Mouse (Mus musculus) intestine, embryonic 16.5 days (tissue): ENCODE measurements around the gene 3110082J24Rik. TPM values are rescaled to one million over a fixed set of nuclear protein-coding genes. Genes with fewer than 3 reads are reported as not detected.
"Not testable (repeated sequence)": the region's sequence is repeated elsewhere in the genome, so short reads cannot be mapped to it uniquely, and the experiment has no call there.

Experiments used
- ATAC-seq: fragments of 200-750 bp; cut with Nextera tagmentation; 2 replicates; pipeline ENCODE4 v1.8.0; 2017; ENCODE audit warnings: moderate TSS enrichment, moderate library complexity
- H3K27ac ChIP-seq: fragments of 300-500 bp; sonication (generic); 2 replicates; pipeline ENCODE4 v1.5.1; 2014; ENCODE audit warnings: mild to moderate bottlenecking, low read length
- H3K27me3 ChIP-seq: fragments of 300-500 bp; sonication (generic); replicated peaks from 2 replicates; pipeline ENCODE4 v1.6.1; 2014; ENCODE audit warnings: low read length, control low read depth, mixed read lengths; ENCODE audit not compliant: control insufficient read depth, insufficient read depth
- H3K36me3 ChIP-seq: fragments of 300-500 bp; sonication (generic); 2 replicates; pipeline ENCODE4 v1.6.1; 2014; ENCODE audit warnings: low read length, control low read depth; ENCODE audit not compliant: control insufficient read depth, insufficient read depth
- H3K4me1 ChIP-seq: fragments of 300-500 bp; sonication (generic); 2 replicates; pipeline ENCODE4 v1.6.1; 2014; ENCODE audit warnings: low read length, control low read depth, mixed read lengths; ENCODE audit not compliant: control insufficient read depth, insufficient read depth
- H3K4me2 ChIP-seq: fragments of 300-500 bp; sonication (generic); 2 replicates; pipeline ENCODE4 v1.6.1; 2014; ENCODE audit warnings: low read depth, low read length, control low read depth
- H3K4me3 ChIP-seq: fragments of 300-500 bp; sonication (generic); 2 replicates; pipeline ENCODE4 v1.5.1; 2014; ENCODE audit warnings: mild to moderate bottlenecking, low read length
- H3K9ac ChIP-seq: fragments of 300-500 bp; sonication (generic); 2 replicates; pipeline ENCODE4 v1.6.1; 2014; ENCODE audit warnings: low read depth, low read length
- H3K9me3 ChIP-seq: fragments of 300-500 bp; sonication (generic); 2 replicates; pipeline ENCODE4 v1.6.1; 2016; ENCODE audit warnings: low read length, control low read depth; ENCODE audit not compliant: control insufficient read depth
- WGBS: fragments of 180-500 bp; shearing (Covaris S2); extraction: QIAGEN DNeasy Blood & Tissue Kit; methylation state at CpG from one replicate; pipeline ENCODE4 v1.1.7; 2014; 5-methylcytosine and 5-hydroxymethylcytosine counted together
- polyA plus RNA-seq: library from polyadenylated mRNA; unstranded; fragments of >200 nt; fragmentation: Nextera tagmentation; extraction: Ambion mirVana; gene quantifications from 2 replicates; pipeline ENCODE4 v1.2.1, GENCODE M21; 2015

The 3110082J24Rik gene
- polyA plus RNA-seq, 1 experiment from 2014 or later: not detected

DNA sequence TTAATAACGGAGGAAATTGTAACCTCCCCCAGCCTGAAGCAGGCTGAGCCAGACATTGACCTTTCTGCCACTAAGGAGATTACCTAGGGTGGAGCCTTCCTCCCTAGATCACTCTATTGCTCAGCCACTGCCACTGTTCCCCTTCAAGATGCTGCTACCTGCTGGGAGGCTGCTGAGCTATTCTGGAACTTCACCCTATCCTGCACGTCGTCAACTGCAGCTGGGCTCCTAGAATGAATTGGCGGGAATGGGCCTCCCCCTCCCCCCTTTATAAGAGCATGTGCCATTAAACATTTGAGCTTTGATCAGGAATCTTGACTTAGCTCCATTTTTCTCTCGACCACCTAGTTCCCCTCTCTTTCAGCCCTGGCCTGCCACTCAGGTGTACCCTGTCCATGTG is 46.3 kb downstream of the 3110082J24Rik start:
- H3K27me3 ChIP-seq, H3K4me1 ChIP-seq, H3K4me2 ChIP-seq, H3K36me3 ChIP-seq, H3K9me3 ChIP-seq, H3K27ac ChIP-seq, H3K9ac ChIP-seq, H3K4me3 ChIP-seq, ATAC-seq: not testable (repeated sequence)
- 76% methylated on average over 5 of the region's 5 CpGs for WGBS

DNA sequence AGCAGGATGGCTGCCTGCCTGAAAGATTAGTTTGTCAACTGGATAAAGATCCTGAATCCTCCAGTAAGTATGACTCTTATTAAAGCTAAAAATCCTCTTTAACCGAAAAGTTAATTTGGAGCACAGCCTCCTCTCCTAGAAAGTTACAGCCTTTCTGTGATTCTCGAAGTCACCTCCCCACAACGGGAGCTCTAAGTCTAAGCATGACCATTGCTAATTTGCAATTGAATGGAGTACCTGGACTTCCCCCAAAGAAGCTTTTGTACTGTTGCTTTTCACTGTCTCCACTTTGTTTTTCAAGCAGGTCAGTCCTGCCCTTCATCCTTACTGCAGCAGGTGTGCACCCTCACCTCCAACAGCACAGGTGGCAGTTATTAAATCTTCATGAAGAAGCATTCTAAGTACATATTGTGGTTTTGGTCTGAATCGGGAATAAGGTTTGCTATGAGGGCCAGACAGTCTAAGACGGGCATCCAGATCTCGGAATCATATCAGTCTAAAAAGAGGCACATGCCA is 47.6 kb downstream of the 3110082J24Rik start:
- H3K9ac ChIP-seq: no peak overlapping the region

More for the DNA sequence above, 47.6 kb downstream of the 3110082J24Rik start:
- Histone ChIP-seq H3K27me3 (no peaks in the 10 kb centered on the region), H3K36me3 (peaks cover 4% of the 10 kb centered on the region), H3K9me3 (no peaks in the 10 kb centered on the region), H3K4me2 (no peak overlapping the region), H3K27ac (no peak overlapping the region), H3K4me3 (no peak overlapping the region), H3K4me1 (no peaks in the 10 kb centered on the region)
- 87% methylated on average over 6 of the region's 6 CpGs for WGBS
- no peak for ATAC-seq

Other genes with a start within 250 kb of the 3110082J24Rik start
- gene Il6, start 93.0 kb downstream of the 3110082J24Rik start, polyA plus RNA-seq: 0.16 and 0.18 TPM in 2 replicates
- gene Tyms, start 32.5 kb downstream of the 3110082J24Rik start, polyA plus RNA-seq: 224 and 260 TPM in 2 replicates
- gene Garem2, start 925 bp downstream of the 3110082J24Rik start, polyA plus RNA-seq: 0.40 and 0.56 TPM in 2 replicates
- 232 and 255 TPM in 2 replicates for gene Hadha, start 49.1 kb upstream of the 3110082J24Rik start, polyA plus RNA-seq
- 340 and 367 TPM in 2 replicates for gene Hadhb, start 49.2 kb upstream of the 3110082J24Rik start, polyA plus RNA-seq
- gene Adgrf3, start 99.6 kb upstream of the 3110082J24Rik start, polyA plus RNA-seq: 0.15 and 0.29 TPM in 2 replicates
- 52.2 and 57.8 TPM in 2 replicates for gene Selenoi, start 126.5 kb upstream of the 3110082J24Rik start, polyA plus RNA-seq
- gene Drc1, start 175.3 kb upstream of the 3110082J24Rik start, polyA plus RNA-seq: 1.2 and 1.8 TPM in 2 replicates